Mouse (Mus musculus): ENCODE results near the gene Neb. TPM values are rescaled to one million over a fixed set of nuclear protein-coding genes. Genes with fewer than 3 reads are reported as not detected.
A peak's percentile ranks its signal among the peaks of the same experiment; 100 is the strongest.
"Not testable (repeated sequence)": the region's sequence is repeated elsewhere in the genome, so short reads cannot be mapped to it uniquely, and the experiment has no call there.

Gene Neb
- total RNA-seq, 2 experiments from 2014 or later, result 0.02 to 0.29 TPM

DNA sequence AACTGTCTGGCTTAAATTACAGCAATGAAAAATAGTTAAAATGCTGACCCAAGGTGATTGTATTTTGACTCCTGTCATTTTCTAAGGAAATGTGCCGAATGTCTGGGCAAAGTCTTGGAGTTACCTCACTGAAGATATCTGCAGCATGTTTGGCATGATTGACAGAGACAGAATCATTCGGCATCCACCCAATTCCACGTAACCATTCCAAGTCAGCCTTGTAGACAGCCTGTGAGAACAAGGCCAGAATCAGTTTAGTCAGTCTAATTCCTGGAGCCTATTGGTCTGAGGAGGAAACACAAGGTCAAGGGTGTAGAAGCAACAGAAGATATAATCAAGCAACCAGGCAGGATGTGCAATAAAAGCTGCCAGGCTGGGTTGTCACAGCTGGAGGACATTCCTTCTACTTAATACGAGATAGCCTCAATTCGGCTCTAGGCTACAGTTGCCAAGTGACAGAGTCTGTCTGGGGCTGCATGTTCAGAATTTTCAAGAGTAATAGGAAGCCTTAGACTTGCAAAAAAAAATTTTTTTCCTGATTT, 166.8 kb downstream of the Neb start:
- ATAC-seq (replicated peaks; ENCODE audit: poor library complexity), result no peak

DNA sequence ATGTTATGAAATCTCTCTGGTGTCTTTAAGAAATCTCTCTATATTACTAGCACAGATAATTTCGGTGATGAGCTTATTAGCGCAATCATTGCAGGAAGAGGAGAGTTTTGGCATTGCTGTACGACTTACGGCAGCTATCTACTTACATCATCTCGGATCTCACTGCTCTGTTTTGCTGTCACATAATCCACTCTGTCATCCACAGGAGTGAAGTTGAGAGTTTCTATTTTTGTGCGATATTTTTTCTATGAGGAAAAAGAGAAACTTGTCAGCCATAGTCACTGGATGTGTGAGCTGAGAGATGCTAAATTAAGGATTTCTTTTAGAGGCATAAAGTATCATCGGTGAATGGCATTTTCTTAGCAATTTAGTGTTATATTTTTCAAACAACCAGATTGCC, 167.6 kb downstream of the Neb start:
- no peak for ATAC-seq (replicated peaks; ENCODE audit: poor library complexity)

DNA sequence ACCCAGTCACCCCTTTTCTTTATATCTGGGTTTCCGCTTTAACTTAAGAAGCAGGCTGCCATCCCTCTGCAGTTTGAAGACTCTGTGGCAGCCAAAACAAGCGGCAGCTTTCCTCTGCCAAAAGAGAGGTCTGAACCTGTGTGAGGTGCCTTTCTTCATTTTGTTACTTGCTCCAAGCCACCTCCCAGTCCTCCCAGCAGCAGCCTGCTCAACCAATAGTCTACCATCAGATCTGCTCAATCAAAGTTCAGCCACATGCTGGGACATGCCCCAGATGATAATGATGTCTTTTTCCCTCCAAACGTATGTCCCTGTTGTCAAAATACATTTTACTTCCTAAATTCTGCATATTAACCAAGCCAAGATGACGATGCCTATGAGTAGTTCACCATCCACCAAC, 173.3 kb downstream of the Neb start:
- ATAC-seq (replicated peaks; ENCODE audit: poor library complexity), result no peak

DNA sequence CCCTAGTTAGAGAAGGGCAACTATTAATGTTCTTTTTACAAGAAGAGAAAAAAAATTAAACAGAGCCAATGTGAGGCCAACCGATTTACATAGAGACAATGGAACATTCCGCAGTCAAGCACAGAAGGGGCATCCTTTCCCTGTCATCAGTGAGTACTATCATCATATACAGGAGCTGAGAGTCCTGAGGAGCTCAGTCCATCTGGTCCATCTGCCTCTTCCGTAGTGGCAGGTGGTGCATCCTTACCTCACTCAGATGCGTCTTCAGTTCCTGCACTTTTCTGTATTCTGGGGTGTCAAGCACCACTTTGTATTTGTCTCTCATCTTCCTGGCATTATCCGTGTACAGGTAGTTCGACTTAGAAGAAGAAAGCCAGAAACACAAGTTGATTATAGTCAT, 184.6 kb downstream of the Neb start:
- no peak for ATAC-seq (replicated peaks; ENCODE audit: poor library complexity)

DNA sequence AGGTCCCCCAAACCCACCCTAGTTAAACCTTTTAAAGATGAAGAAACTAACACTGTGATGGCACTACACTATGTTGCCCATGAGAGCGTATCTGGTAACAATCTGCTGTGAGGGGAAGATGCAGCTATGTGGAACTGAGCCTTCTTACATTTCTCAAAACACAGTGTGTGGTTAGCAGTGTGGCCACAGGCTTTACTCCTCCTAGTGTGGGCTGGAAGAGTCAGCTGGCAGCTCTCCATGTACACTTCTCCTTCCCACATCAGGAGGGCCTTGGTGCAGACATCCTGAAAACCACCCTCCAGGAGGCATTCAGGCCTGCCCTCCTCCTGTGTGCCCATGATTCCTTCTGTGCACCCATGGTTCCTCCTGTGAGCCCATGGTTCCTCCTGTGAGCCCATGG, 198.6 kb downstream of the Neb start:
- peak; percentile 75 for ATAC-seq (replicated peaks; ENCODE audit: poor library complexity)

DNA sequence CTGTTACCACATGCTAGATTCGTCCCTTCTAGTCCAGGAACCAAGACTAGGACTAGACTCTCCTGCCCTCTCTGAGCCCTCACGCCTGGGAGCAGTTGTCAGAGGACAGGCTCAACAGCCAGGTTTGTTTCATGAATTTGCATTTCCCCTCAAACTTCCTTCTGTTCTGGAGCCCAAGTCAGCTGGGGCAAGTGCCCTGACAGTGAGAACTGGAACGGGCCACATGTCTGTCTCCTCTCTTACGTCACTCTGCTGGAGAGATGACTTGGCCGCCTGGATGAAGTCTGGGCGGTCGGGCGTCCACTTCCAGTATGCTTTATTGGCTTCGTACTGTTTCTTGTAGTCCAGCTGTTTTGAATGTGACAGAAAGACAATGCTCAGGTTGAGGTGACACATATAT, 200.5 kb downstream of the Neb start:
- no peak for ATAC-seq (replicated peaks; ENCODE audit: poor library complexity)

DNA sequence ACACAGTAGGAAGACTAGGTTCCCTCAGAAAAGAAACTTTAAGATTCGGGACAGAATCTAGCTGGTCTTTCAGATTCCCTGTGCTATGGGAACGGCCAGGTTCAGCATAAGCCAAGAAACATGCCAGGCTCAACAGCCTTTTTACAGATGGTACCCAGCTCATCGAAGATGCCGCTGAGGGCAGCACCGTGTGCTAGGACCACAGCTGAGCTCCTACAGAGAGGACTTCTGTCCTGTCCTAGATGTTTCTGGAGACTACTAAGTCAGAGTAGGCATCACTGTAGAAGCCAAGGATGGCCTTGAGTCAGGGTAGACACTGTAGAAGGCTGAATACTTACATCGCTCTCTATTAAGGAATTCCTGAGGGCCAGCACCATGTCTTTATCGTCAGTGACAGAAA, 201.1 kb downstream of the Neb start:
- no peak for ATAC-seq (replicated peaks; ENCODE audit: poor library complexity)

GRCm38 (mm10) chr2:52176537-52176936, 201.7 kb downstream of the Neb start:
- peak; percentile 85 for ATAC-seq (replicated peaks; ENCODE audit: poor library complexity)

DNA sequence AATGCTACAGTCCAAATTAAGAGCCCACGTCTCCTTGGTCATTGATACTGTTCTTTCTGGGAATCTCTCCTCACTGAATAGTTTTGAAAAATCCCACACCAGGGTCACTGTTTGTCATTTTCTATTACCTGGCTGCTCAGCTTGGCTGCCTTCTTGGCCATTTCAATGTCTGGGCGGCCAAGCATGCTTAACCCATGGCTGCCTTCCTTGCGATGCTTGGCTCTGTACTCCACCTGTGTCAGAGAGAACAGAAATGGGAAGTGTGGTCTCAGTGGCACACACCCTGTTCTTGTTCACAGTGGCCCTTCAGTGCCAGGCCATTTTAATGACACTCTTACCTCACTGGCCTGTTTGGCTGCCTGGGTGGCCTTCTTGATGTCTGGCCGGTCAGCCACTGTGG, 203.3 kb downstream of the Neb start:
- ATAC-seq (replicated peaks; ENCODE audit: poor library complexity), result no peak

- ATAC-seq (replicated peaks; ENCODE audit: poor library complexity), result peak; percentile 37; the same call in 1 of the 2 replicates
Observed at GRCm38 (mm10) chr2:52169243-52170005, 208.8 kb downstream of the Neb start.

DNA sequence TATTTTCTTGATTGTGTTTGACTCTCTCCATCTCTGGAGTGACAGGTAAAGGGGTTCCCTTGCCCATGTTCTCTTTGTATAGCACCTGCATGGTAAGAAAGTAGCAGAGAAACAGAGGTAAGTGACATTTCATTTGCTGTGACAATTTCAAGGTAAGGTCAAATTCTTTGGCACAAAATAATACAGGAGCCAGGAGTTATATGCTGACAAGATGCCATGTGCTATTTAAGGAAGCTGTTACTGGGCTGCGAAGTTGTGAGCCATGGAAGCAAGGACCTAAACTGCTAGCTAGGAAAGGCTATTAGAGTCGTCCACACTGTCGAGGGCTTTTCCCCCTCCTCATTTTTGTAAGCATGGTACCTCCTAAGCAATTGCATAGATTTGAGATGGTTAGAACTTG, 225.2 kb downstream of the Neb start:
- ATAC-seq (replicated peaks; ENCODE audit: poor library complexity), result no peak

DNA sequence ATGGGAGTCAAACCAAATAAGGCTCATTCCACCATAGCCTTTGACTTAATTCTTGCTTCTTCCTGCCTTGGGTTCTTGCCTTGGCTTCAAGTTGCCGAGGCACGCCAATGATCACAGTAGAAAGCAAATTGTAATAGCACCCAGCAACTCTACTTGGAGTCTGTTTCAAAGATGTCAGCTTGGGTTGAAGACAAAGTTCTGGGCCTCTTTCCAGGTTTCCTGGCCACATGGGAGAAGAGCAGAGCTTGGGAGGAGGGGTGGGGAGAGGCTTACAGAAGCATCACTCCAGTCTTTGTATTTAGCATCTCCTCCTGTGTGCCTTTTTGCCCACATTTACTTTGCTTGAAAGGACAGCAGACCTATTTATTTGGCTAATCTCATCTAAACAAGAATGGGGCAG, 244.9 kb downstream of the Neb start:
- no peak for ATAC-seq (replicated peaks; ENCODE audit: poor library complexity)

DNA sequence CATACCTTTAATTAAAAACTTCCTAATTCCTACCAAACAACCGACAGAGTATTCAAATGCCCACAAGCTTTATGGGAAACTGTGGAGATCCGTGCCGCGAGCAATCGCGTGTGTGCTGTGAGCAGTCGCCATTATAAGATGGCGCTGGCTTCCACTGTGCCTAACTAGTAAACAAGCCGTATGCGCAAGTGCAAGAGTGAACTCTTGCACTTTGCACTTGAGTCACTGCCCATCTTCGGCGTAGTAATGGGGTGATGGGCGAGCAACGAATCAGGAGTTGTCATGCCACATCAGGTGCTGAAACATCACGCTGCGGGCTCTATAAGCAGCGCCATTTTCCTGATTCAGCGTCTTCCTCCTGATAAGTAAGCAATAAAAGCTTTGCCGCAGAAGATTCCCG, 246.9 kb downstream of the Neb start:
- ATAC-seq (replicated peaks; ENCODE audit: poor library complexity), result not testable (repeated sequence)

- no peak for ATAC-seq (replicated peaks; ENCODE audit: poor library complexity)
Observed at GRCm38 (mm10) chr2:52114086-52114485, 264.2 kb downstream of the Neb start.

Other genes starting within 250 kb of the Neb start
- 37.6 and 44.5 TPM in 2 replicates for gene Arl5a, start 46.4 kb upstream of the Neb start, total RNA-seq (2015)
- 32.3 and 38.0 TPM in 2 replicates for gene Arl5a, start 46.4 kb upstream of the Neb start, total RNA-seq (2017)